Mouse (Mus musculus) cerebellum, adult 8-10 months (tissue): ENCODE measurements around the gene Lmcd1.

Experiments used
- DNase-seq: peaks from one replicate; pipeline ENCODE4 v3.0.0; 2022

Gene Lmcd1

DNA sequence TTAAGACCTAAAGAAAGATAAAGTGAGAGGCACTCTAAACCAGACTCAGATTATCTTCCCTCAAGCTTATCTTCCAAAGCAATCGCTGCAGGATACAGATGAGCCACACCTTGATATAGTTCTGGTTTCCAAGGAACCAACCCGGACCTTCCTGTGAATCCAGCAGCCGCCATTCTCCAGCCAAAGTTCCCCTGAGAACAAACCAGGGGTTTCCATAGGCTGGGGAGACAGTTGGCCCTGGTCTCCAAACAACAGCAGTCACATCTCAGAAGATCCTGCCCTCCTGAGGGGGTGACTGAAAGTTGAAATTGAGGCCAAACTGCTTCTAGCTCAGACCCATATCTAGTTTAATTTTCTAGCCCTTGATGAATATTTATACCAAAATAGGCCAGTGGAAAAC lies 14.7 kb downstream of the Lmcd1 start:
- no peak for DNase-seq

- no peak for DNase-seq
Measured at GRCm38 (mm10) chr6:112291146-112291545, 17.6 kb downstream of the Lmcd1 start.

DNA sequence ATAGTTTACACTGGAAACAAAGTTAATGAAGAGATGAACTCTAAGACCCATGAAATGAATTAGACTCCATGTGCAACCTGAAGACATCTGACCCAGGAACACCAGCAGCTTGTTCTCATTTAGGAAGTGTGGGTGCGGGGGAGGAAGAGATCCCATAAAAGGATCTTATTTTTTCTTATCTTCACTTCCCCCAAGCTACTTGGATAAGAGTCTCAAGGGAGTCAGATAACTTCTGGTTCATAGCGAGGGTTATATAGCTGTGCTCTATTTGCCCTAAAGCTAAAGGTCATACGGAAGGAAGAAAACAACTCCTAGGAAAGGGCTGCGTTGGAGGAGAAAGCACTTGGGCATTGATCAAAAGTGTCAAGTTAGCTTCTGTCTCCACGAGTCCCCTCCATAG lies 19.8 kb downstream of the Lmcd1 start:
- no peak for DNase-seq

GRCm38 (mm10) chr6:112295269-112295668 lies 21.7 kb downstream of the Lmcd1 start:
- no peak for DNase-seq

GRCm38 (mm10) chr6:112300146-112300545 lies 26.6 kb downstream of the Lmcd1 start:
- DNase-seq: no peak

- no peak for DNase-seq
Measured at GRCm38 (mm10) chr6:112300633-112301032, 27.1 kb downstream of the Lmcd1 start.

- DNase-seq: no peak
Measured at GRCm38 (mm10) chr6:112302248-112302647, 28.7 kb downstream of the Lmcd1 start.

DNA sequence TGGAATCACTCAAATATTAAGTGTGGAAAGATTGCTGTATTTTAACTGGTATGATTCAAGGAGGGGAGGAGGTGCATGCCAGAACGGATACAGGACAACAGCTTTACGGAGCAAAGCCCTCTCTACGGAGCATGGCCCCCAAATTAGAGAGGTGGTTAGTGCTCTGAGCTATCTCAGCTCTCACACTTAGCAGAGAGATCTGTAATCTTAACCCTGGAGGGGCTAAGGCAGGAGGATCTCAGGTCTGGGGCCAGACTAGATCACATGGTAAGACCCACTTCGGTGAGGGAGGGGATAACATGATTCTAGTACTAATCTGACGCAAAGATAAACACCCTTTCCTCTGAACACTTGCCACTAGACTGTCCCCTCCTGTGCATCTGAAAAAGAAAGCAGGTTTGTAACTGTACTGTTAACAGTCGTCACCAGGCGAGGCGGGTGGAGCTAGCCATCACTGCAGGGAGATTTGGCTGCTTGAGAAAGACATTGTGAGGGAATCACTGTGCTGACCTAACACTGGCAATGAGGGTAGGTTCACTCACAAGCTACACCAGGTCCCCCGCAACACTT lies 29.3 kb downstream of the Lmcd1 start:
- DNase-seq: no peak

GRCm38 (mm10) chr6:112304751-112305150 lies 31.2 kb downstream of the Lmcd1 start:
- DNase-seq: no peak

DNA sequence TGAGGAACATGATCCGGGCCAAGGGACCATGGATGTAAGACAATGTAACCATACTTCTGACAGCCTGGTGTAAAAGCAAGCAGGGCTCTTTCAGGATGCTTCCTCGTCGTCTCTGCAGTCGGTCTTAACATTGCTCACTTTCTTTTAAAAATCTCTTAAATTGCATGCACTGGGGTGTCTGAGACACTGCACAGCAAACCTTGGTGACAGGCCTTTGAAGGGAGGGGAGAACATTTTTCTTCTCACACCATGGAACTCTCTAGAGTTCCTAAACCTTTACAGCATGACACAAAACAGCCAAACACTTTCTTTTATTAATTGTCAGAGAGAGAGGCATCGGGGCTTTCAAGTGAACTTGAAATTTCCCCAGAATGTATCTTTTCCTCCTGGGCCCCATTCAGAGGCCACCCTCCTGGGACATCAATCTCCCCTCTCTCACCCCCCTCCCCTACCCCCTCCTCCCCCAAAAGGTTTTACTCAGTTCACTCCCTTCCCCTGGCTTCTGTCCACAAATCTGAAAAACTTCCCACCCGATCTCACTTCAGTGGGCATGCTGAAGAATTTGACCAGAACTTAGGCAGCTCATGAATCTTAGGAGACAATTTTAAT lies 35.9 kb downstream of the Lmcd1 start:
- DNase-seq: no peak

GRCm38 (mm10) chr6:112311385-112311784 lies 37.8 kb downstream of the Lmcd1 start:
- DNase-seq: no peak

DNA sequence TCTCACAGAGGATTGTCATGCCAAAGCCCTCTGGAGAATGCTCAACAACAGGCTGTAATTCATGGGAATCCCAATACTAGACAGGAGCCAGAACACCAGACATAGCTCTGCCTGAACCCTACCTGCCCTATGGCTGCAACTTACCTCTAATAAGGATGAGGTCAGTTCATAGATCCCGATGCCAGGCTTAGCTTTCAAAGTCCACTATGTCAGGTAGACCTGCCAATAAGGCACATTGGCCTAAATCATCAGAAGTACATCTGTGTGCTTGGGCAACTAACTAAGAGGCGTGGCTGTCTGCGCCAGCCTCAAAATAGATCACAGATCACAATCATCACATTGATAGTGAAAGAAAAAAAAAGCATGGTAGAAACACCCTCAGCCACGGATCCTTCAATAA lies 45.9 kb downstream of the Lmcd1 start:
- DNase-seq: no peak

DNA sequence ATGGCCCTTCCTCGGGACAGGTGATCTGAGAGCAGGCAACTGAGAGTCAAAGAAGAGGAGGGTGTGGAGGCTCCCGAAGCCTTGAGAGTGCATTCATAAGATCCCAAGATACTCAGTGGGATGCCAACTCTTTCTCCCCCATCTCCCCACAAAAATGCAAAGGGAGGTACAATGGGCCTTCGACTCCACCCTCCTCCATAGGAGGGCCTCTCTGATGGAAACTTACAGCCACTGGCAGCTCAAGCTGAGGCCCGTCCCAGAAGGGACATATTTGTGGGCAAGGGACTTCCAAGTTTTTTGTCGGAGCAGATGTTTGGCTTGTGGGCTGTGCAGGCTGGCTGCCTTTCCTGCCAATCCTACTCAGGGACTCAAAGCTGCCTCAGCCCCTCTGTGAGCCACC lies 47.1 kb downstream of the Lmcd1 start:
- DNase-seq: no peak

- DNase-seq: no peak
Measured at GRCm38 (mm10) chr6:112322916-112323315, 49.4 kb downstream of the Lmcd1 start.

GRCm38 (mm10) chr6:112325213-112325612 lies 51.7 kb downstream of the Lmcd1 start:
- no peak for DNase-seq

DNA sequence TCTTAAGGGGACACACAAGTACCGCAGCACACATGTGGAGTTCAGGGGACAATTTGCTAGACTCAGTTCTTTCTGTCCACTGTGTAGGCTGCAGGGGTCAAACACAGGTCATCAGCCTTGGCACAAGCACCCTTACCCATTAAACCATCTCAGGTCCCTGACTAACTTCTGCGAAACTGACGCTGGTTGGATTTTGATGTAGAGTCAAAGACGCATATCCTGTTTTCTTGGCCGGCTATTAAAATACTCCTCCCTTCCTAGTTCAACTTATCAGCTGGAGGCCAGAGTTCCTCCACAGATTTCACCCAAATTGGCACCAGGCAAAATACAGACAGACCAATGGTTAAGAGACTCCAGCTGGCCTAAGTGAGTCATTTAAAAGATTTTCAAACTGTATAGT lies 54.2 kb downstream of the Lmcd1 start:
- no peak for DNase-seq

DNA sequence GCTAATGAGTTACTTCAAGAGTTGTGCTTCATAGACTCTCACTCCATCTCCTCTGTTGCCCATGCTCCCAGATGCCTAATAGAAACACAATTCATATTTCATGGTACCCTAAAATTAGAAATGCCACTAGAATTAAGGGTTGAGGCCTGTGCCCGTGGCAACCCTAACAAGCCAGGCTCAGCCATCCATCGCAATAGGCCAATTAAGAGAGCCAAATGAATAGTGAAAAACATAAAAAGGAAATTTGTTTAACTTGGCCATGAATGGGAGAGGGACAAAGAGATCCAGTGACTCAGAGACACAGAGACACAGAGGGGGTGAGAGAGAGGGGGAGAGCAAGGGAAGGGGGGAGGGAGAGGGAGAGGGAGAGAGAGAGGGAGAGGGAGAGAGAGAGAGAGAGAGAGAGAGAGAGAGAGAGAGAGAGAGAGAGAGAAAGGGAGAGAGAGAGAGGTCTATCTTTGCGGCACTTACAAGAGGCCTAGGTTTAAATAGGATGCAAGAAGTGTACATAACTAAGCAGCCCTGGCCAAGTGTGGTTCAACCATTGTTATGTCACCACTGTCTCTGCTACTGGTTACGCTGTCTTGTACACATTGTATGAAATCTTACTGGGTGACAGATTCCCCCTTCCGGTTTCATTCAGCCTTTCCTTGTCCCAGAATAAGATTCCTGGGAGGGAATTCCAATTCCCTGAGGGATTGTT lies 57.1 kb downstream of the Lmcd1 start:
- no peak for DNase-seq

- DNase-seq: no peak
Measured at GRCm38 (mm10) chr6:112331223-112331598, 57.7 kb downstream of the Lmcd1 start.

GRCm38 (mm10) chr6:112333930-112334329 lies 60.4 kb downstream of the Lmcd1 start:
- no peak for DNase-seq

- no peak for DNase-seq
Measured at GRCm38 (mm10) chr6:112337667-112338066, 64.1 kb downstream of the Lmcd1 start.

DNA sequence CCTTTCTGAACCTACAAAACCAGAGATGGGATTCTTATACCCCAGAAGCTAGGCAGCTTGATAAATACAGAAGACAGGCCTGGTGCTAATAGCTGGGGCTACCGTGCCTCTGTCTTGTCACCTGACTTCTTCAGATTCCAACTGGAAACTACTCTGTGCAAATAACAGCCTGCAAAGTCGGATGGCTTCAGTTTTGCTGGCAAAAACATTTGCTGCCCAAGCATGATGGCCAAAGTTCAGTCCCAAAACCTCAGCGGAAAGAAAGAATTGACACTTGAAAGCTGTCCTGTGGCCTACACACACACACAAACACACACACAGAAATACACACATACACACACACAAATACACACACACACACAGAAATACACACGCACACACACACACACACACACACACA lies 65.5 kb downstream of the Lmcd1 start:
- DNase-seq: no peak

DNA sequence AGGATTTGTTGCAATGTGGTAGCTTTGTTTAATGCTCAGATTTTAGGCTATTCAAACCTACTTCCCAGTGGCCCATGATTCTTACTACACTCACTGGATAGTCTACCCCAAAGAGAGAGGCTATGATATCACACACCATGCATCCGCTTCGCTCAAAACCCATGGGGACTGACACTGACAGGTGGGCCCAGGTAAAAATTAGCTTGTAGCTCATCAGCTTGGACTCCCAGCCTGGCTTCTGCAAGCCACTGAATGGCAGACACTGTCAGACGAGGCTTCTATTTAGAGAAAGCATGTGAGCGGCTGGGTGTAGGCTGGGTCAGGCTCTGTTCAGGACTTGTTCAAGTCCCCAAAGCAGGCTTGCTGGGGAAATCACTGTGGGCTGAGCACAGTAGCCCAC lies 76.9 kb downstream of the Lmcd1 start:
- DNase-seq: no peak

- no peak for DNase-seq
Measured at GRCm38 (mm10) chr6:112359341-112359740, 85.8 kb downstream of the Lmcd1 start.

DNA sequence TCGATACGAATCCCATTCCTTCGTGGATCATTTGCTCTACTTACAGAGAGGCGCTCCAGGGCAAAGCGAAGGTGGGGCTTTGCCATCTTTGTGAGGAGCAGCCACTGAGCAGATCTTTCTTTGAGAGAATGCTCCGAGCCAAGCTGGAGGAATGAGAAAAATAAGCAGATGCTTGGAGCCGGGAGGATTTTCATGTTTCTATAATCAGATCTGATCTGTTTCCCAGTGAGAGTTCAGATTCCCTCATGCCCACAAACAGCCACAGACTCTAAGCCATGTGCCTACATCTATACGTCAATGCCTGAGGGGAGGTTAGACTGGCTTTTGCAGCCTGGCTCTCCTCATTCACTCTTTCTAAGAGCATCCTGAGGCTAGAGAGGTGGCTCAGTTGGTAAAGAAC lies 87.1 kb downstream of the Lmcd1 start:
- no peak for DNase-seq
